Mouse (Mus musculus) MEL (cell line): ENCODE data around the gene Efcab2. TPM values are rescaled to one million over a fixed set of nuclear protein-coding genes. Genes with fewer than 3 reads are reported as not detected.

Experiments used
- DNase-seq: peaks from one replicate; pipeline ENCODE4 v3.0.0; 2011; ENCODE audit warnings: low read depth, low spot score
- H3K27ac ChIP-seq: 2 replicates; pipeline ENCODE4 v1.5.1; 2012; ENCODE audit warnings: low read depth, mild to moderate bottlenecking, control low read depth, low read length, moderate library complexity; ENCODE audit not compliant: control insufficient read depth
- H3K27me3 ChIP-seq, 2 experiments: fragments of 150-350 bp in 1 of 2; sonication (generic) in 1 of 2; 2 replicates each; pipeline ENCODE4 v1.6.1; 2012; ENCODE audit warnings: low read length in 2 of 2, mild to moderate bottlenecking in 2 of 2, improper control_type of control experiment in 1 of 2, moderate library complexity in 1 of 2; ENCODE audit not compliant: insufficient read depth in 2 of 2, control insufficient read depth in 1 of 2
- H3K36me3 ChIP-seq, 2 experiments: 2 replicates each; pipeline ENCODE4 v1.6.1; 2012 to 2014; ENCODE audit warnings: low read length in 2 of 2, improper control_type of control experiment in 1 of 2, inconsistent platforms in 1 of 2, mild to moderate bottlenecking in 1 of 2; ENCODE audit not compliant: insufficient read depth in 2 of 2, control insufficient read depth in 1 of 2
- H3K4me1 ChIP-seq, 2 experiments: fragments of 150-350 bp in 1 of 2; sonication (generic) in 1 of 2; 2 replicates each; pipeline ENCODE4 v1.6.1; 2012; ENCODE audit warnings: low read length in 2 of 2, improper control_type of control experiment in 1 of 2, mild to moderate bottlenecking in 1 of 2; ENCODE audit not compliant: insufficient read depth in 2 of 2, control insufficient read depth in 1 of 2
- H3K4me3 ChIP-seq, 2 experiments: fragments of 150-350 bp in 1 of 2; sonication (generic) in 1 of 2; 2 replicates each; pipeline ENCODE4 v1.5.1; 2012; ENCODE audit warnings: low read depth in 2 of 2, low read length in 2 of 2, mild to moderate bottlenecking in 2 of 2, moderate library complexity in 2 of 2, control low read depth in 1 of 2, improper control_type of control experiment in 1 of 2; ENCODE audit not compliant: control insufficient read depth in 1 of 2, insufficient read depth in 1 of 2
- H3K79me2 ChIP-seq: 2 replicates; pipeline ENCODE4 v1.6.1; 2012; ENCODE audit warnings: mild to moderate bottlenecking, low read length, moderate library complexity; ENCODE audit not compliant: control insufficient read depth, poor library complexity, insufficient read depth
- H3K9ac ChIP-seq: 2 replicates; pipeline ENCODE4 v1.6.1; 2012; ENCODE audit warnings: low read depth, mild to moderate bottlenecking, control low read depth, low read length, moderate library complexity; ENCODE audit not compliant: control insufficient read depth, poor library complexity, severe bottlenecking
- H3K9me3 ChIP-seq: fragments of 150-350 bp; sonication (generic); replicated peaks from 2 replicates; pipeline ENCODE4 v1.6.1; 2012; ENCODE audit warnings: mild to moderate bottlenecking, low read length, improper control_type of control experiment, moderate library complexity; ENCODE audit not compliant: insufficient read depth
- BHLHE40 ChIP-seq: IDR thresholded peaks from 2 replicates; pipeline ENCODE4 v1.6.1; 2012; ENCODE audit warnings: low read depth, mild to moderate bottlenecking, inconsistent platforms, low read length, improper control_type of control experiment, borderline replicate concordance
- CTCF ChIP-seq, 3 experiments: IDR thresholded peaks in 2 of 3; conservative IDR thresholded peaks in 1 of 3; 2 replicates each; pipeline ENCODE4 v1.5.1; 2011 to 2012; ENCODE audit warnings: low read length in 3 of 3, low read depth in 2 of 3, mild to moderate bottlenecking in 2 of 3, improper control_type of control experiment in 1 of 3, inconsistent platforms in 1 of 3, mixed read lengths in 1 of 3, moderate library complexity in 1 of 3; ENCODE audit not compliant: control insufficient read depth in 1 of 3, insufficient read depth in 1 of 3, poor library complexity in 1 of 3, severe bottlenecking in 1 of 3
- ELF1 ChIP-seq: IDR thresholded peaks from 2 replicates; pipeline ENCODE4 v1.6.1; 2014; ENCODE audit warnings: low read depth, mild to moderate bottlenecking, inconsistent platforms, low read length, improper control_type of control experiment, moderate library complexity
- EP300 ChIP-seq, 2 experiments: IDR thresholded peaks; 2 replicates each; pipeline ENCODE4 v1.6.1; 2011; ENCODE audit warnings: improper control_type of control experiment in 2 of 2, low read length in 2 of 2, low read depth in 1 of 2, mild to moderate bottlenecking in 1 of 2
- ETS1 ChIP-seq: IDR thresholded peaks from 2 replicates; pipeline ENCODE4 v1.6.1; 2012; ENCODE audit warnings: low read depth, mild to moderate bottlenecking, inconsistent platforms, low read length, improper control_type of control experiment, moderate library complexity
- GATA1 ChIP-seq: IDR thresholded peaks from 2 replicates; pipeline ENCODE4 v1.6.1; 2011; ENCODE audit warnings: low read depth, low read length, improper control_type of control experiment
- HCFC1 ChIP-seq: IDR thresholded peaks from 2 replicates; pipeline ENCODE4 v1.6.1; 2012; ENCODE audit warnings: low read depth, mild to moderate bottlenecking, inconsistent platforms, low read length, improper control_type of control experiment, moderate library complexity
- JUND ChIP-seq: IDR thresholded peaks from 2 replicates; pipeline ENCODE4 v1.6.1; 2011; ENCODE audit warnings: low read depth, mild to moderate bottlenecking, improper control_type of control experiment, low read length
- KAT2A ChIP-seq: conservative IDR thresholded peaks from 2 replicates; pipeline ENCODE4 v1.6.1; 2012; ENCODE audit warnings: low read depth, low read length, improper control_type of control experiment, inconsistent platforms
- MAFK ChIP-seq: IDR thresholded peaks from 2 replicates; pipeline ENCODE4 v1.6.1; 2011; ENCODE audit warnings: low read depth, mild to moderate bottlenecking, low read length, improper control_type of control experiment, borderline replicate concordance
- MAZ ChIP-seq: IDR thresholded peaks from 2 replicates; pipeline ENCODE4 v1.6.1; 2012; ENCODE audit warnings: low read depth, mild to moderate bottlenecking, inconsistent platforms, low read length, improper control_type of control experiment
- MEF2A ChIP-seq: IDR thresholded peaks from 2 replicates; pipeline ENCODE4 v1.6.1; 2014; ENCODE audit warnings: low read depth, mild to moderate bottlenecking, inconsistent platforms, low read length, improper control_type of control experiment; ENCODE audit not compliant: poor library complexity, insufficient replicate concordance, severe bottlenecking; ENCODE audit errors: extremely low read depth
- MXI1 ChIP-seq: IDR thresholded peaks from 2 replicates; pipeline ENCODE4 v1.6.1; 2011; ENCODE audit warnings: mild to moderate bottlenecking, low read depth, low read length, improper control_type of control experiment
- NELFE ChIP-seq: IDR thresholded peaks from 2 replicates; pipeline ENCODE4 v1.6.1; 2011; ENCODE audit warnings: low read depth, low read length, improper control_type of control experiment
- NRF1 ChIP-seq: IDR thresholded peaks from 2 replicates; pipeline ENCODE4 v1.6.1; 2014; ENCODE audit warnings: low read depth, mild to moderate bottlenecking, inconsistent platforms, low read length, improper control_type of control experiment, moderate library complexity; ENCODE audit not compliant: poor library complexity, insufficient read depth, severe bottlenecking
- POLR2A ChIP-seq, 2 experiments: IDR thresholded peaks; 2 replicates each; pipeline ENCODE4 v1.6.1; 2011 to 2012; ENCODE audit warnings: low read length in 2 of 2, mild to moderate bottlenecking in 2 of 2, control low read depth in 1 of 2, improper control_type of control experiment in 1 of 2, low read depth in 1 of 2, moderate library complexity in 1 of 2; ENCODE audit not compliant: control insufficient read depth in 1 of 2, insufficient read depth in 1 of 2, poor library complexity in 1 of 2
- POLR2AphosphoS5 ChIP-seq: IDR thresholded peaks from 2 replicates; pipeline ENCODE4 v1.6.1; 2012; ENCODE audit warnings: low read depth, borderline replicate concordance, mild to moderate bottlenecking, inconsistent platforms, low read length, moderate library complexity, mixed read lengths
- RAD21 ChIP-seq: IDR thresholded peaks from 2 replicates; pipeline ENCODE4 v1.6.1; 2011; ENCODE audit warnings: mild to moderate bottlenecking, low read depth, low read length, improper control_type of control experiment
- SIN3A ChIP-seq: IDR thresholded peaks from 2 replicates; pipeline ENCODE4 v1.6.1; 2012; ENCODE audit warnings: low read length, improper control_type of control experiment, inconsistent platforms
- SMC3 ChIP-seq: IDR thresholded peaks from 2 replicates; pipeline ENCODE4 v1.6.1; 2011; ENCODE audit warnings: low read depth, low read length, improper control_type of control experiment
- TAL1 ChIP-seq: IDR thresholded peaks from 2 replicates; pipeline ENCODE4 v1.6.1; 2012; ENCODE audit warnings: mild to moderate bottlenecking, inconsistent platforms, low read length, moderate library complexity, mixed read lengths
- TBP ChIP-seq: IDR thresholded peaks from 2 replicates; pipeline ENCODE4 v1.8.0; 2011; ENCODE audit warnings: low read depth, low read length, improper control_type of control experiment
- TCF12 ChIP-seq: IDR thresholded peaks from 2 replicates; pipeline ENCODE4 v1.6.1; 2014; ENCODE audit warnings: low read depth, mild to moderate bottlenecking, inconsistent platforms, low read length, improper control_type of control experiment, moderate library complexity
- UBTF ChIP-seq: IDR thresholded peaks from 2 replicates; pipeline ENCODE4 v1.6.1; 2012; ENCODE audit warnings: low read depth, mild to moderate bottlenecking, inconsistent platforms, low read length, improper control_type of control experiment, moderate library complexity, borderline replicate concordance; ENCODE audit not compliant: insufficient read depth
- USF2 ChIP-seq, 2 experiments: IDR thresholded peaks; 2 replicates each; pipeline ENCODE4 v1.6.1; 2011 to 2012; ENCODE audit warnings: improper control_type of control experiment in 2 of 2, low read length in 2 of 2, borderline replicate concordance in 1 of 2, inconsistent platforms in 1 of 2, low read depth in 1 of 2, mild to moderate bottlenecking in 1 of 2; ENCODE audit not compliant: insufficient read depth in 1 of 2
- ZC3H11A ChIP-seq: IDR thresholded peaks from 2 replicates; pipeline ENCODE4 v1.6.1; 2012; ENCODE audit warnings: low read depth, mild to moderate bottlenecking, inconsistent platforms, low read length, improper control_type of control experiment
- ZKSCAN1 ChIP-seq: IDR thresholded peaks from 2 replicates; pipeline ENCODE4 v1.6.1; 2012; ENCODE audit warnings: low read depth, mild to moderate bottlenecking, inconsistent platforms, low read length, improper control_type of control experiment, moderate library complexity
- ZNF384 ChIP-seq: IDR thresholded peaks from 2 replicates; pipeline ENCODE4 v1.6.1; 2012; ENCODE audit warnings: low read depth, mild to moderate bottlenecking, inconsistent platforms, low read length, improper control_type of control experiment
- polyA plus RNA-seq, 2 experiments: library from polyadenylated mRNA; stranded (reverse) in 1 of 2; unstranded in 1 of 2; fragments of >175 nt in 1 of 2; fragments of >200 nt in 1 of 2; gene quantifications; 2 replicates each; pipeline versions ENCODE4 v1.2.1 to v1.2.4; 2012; ENCODE audit warnings: low replicate concordance in 2 of 2, low read depth in 1 of 2; ENCODE audit not compliant: insufficient read length in 2 of 2, insufficient read depth in 1 of 2, missing spikeins in 1 of 2
- total RNA-seq: library from RNA; depleted of rRNA; stranded (reverse); fragments of 300-350 nt; gene quantifications from 2 replicates; pipeline ENCODE4 v1.2.3, GENCODE M21; 2012

Gene Efcab2
- total and polyA plus RNA-seq, 3 experiments: 0.85 to 3.2 TPM; not detected in 1

DNA sequence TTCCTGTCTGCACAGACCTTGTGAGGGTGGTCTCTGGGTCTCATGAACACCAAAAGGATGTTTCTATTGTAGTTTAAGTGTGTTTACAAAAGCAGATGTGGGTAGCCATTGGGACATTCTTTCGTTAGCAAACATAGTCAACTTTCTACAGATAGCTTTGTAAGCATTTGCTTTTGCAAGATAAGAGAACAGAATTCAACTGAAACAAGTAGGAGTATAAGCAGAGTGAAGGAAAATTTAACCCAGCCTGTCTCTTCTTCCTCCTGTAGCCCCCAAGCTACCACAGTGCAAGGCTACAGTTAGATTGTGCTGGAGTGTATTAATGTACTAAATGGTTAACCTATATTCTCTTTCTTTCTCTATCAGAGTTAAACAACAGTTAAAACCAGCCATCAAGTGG lies 49.2 kb downstream of the Efcab2 start (continued):
- TF ChIP-seq MEF2A (no peak), TAL1 (peak; percentile 40; the same call in 1 of the 2 replicates), GATA1 (peak; percentile 87), UBTF (no peak), ZKSCAN1 (no peak), ETS1 (0 out of 2 replicates have a peak, but pooled peaks have one; percentile 26), MAZ (no peak), USF2 (IDR thresholded peaks at IDR 0.05; ENCODE audit: borderline replicate concordance in 1 of 2, insufficient read depth in 1 of 2, low read depth in 1 of 2, low read length in 2 of 2) (no peak), EP300 (IDR thresholded peaks at IDR 0.05; ENCODE audit: low read depth in 1 of 2, low read length in 2 of 2) (peak; percentile 85 to 89), NELFE (no peak), SIN3A (peak; percentile 48), ELF1 (no peak)

DNA sequence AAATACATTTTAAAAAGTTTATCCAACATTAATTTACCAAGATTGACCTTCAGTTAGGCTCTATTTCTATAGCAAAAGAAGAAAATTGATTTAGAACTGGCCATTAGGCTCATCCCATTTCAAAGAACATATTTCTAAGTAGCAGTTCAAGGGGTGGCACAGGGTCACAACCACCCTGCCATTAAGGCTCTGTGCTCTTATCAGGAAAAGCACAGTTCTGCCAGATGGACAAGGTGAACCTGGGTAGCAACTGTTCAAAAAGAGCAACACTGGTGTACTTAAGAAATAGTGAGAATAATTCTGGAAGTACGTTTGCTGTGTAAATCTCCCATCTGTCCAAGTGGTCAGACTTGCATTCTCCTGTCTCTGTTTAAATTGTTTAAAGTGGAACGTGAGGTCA lies 52.1 kb downstream of the Efcab2 start:
- DNase-seq: no peak
- H3K79me2 ChIP-seq: no peaks in the 10 kb centered on the region

DNA sequence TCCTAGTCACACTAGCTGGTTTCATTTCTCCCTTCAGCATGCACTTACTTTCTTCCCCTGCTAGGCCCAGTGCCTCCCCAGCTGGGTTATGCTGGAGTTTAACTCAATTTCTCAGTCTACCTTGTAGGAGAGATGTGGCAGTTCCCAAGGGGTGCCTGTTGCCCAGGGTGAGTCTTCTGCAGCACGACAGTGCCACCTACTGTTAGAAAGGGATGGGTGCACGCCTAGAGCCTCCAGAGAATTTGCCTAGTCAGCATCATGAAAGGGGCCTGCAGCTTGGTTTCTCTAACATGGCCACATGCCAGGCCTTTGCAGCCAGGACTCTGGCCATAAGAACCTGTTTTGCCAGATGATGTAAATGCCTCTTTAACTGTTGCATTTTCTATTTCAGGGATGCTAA lies 57.8 kb downstream of the Efcab2 start:
- peak; percentile 87 for DNase-seq
- H3K4me3 ChIP-seq: no peak overlapping the region
- H3K27ac ChIP-seq: no peak overlapping the region
- no peaks in the 10 kb centered on the region for H3K4me1 ChIP-seq
- no peaks in the 10 kb centered on the region for H3K9me3 ChIP-seq
- H3K79me2 ChIP-seq: no peaks in the 10 kb centered on the region
- H3K9ac ChIP-seq: no peak overlapping the region
- H3K36me3 ChIP-seq: no peaks in the 10 kb centered on the region
- no peaks in the 10 kb centered on the region for H3K27me3 ChIP-seq
- TF ChIP-seq POLR2AphosphoS5 (no peak), SMC3 (peak; percentile 99), SIN3A (peak; percentile 44; the same call in 1 of the 2 replicates), EP300 (IDR thresholded peaks at IDR 0.05; ENCODE audit: low read depth in 1 of 2, low read length in 2 of 2) (no peak), MAFK (peak; percentile 100), NRF1 (no peak), MAZ (no peak), BHLHE40 (no peak), TAL1 (no peak), ETS1 (peak; percentile 6; the same call in 1 of the 2 replicates), NELFE (no peak), ZNF384 (no peak), HCFC1 (no peak), ZKSCAN1 (no peak), JUND (no peak), TBP (0 out of 2 replicates have a peak, but pooled peaks have one; percentile 21), ZC3H11A (peak; percentile 99), KAT2A (no peak), POLR2A (IDR thresholded peaks at IDR 0.05; ENCODE audit: control insufficient read depth in 1 of 2, insufficient read depth in 1 of 2, low read depth in 1 of 2, low read length in 2 of 2, poor library complexity in 1 of 2) (no peak), RAD21 (peak; percentile 99), CTCF (IDR thresholded peaks at IDR 0.05 in 2 of 3, conservative IDR thresholded peaks at IDR 0.05 in 1 of 3; ENCODE audit: control insufficient read depth in 1 of 3, insufficient read depth in 1 of 3, low read depth in 2 of 3, low read length in 3 of 3, poor library complexity in 1 of 3, severe bottlenecking in 1 of 3) (peak; percentile 90 to 98 (median 91)), TCF12 (no peak)

More for the DNA sequence above, 52.1 kb downstream of the Efcab2 start:
- Histone ChIP-seq H3K36me3 (peaks cover 0 to 13% of the 10 kb centered on the region in 2 experiments; a peak in 2 of 4 replicates), H3K4me1 (peaks cover 7% of the 10 kb centered on the region in 2 experiments), H3K27ac (no peak overlapping the region), H3K4me3 (no peak overlapping the region), H3K9ac (no peak overlapping the region), H3K9me3 (no peaks in the 10 kb centered on the region), H3K27me3 (no peaks in the 10 kb centered on the region)
- TF ChIP-seq ELF1 (no peak), MXI1 (no peak), ZNF384 (no peak), NRF1 (no peak)
